Mouse (Mus musculus): ENCODE data around the gene Prkg2. TPM values are rescaled to one million over a fixed set of nuclear protein-coding genes. Genes with fewer than 3 reads are reported as not detected.

The Prkg2 gene
- polyA plus RNA-seq, 1 experiment from 2014 or later, result 1.8 TPM

GRCm38 (mm10) chr5:98966679-98967078 lies 70.5 kb downstream of the Prkg2 start:
- H3K9me3 ChIP-seq (replicated peaks), result no peaks in the 10 kb centered on the region
- no peaks in the 10 kb centered on the region for H3K27me3 ChIP-seq
- peaks cover 4% of the 10 kb centered on the region for H3K4me1 ChIP-seq
- H3K4me2 ChIP-seq, result no peak overlapping the region
- ATAC-seq (replicated peaks; ENCODE audit: low FRiP score), result no peak
- no peak overlapping the region for H3K27ac ChIP-seq
- H3K9ac ChIP-seq, result no peak overlapping the region
- H3K36me3 ChIP-seq, result no peaks in the 10 kb centered on the region
- WGBS, result 78% methylated on average over 9 of the region's 9 CpGs
- no peak overlapping the region for H3K4me3 ChIP-seq (replicated peaks)

- Histone ChIP-seq H3K27ac (no peak overlapping the region), H3K4me1 (peaks cover 4% of the 10 kb centered on the region), H3K4me2 (no peak overlapping the region), H3K27me3 (no peaks in the 10 kb centered on the region), H3K9me3 (replicated peaks) (no peaks in the 10 kb centered on the region), H3K9ac (no peak overlapping the region), H3K4me3 (replicated peaks) (no peak overlapping the region), H3K36me3 (no peaks in the 10 kb centered on the region)
- no peak for ATAC-seq (replicated peaks; ENCODE audit: low FRiP score)
- WGBS, result 70% methylated on average over 4 of the region's 4 CpGs
Measured at GRCm38 (mm10) chr5:98965139-98965538, 72.0 kb downstream of the Prkg2 start.

DNA sequence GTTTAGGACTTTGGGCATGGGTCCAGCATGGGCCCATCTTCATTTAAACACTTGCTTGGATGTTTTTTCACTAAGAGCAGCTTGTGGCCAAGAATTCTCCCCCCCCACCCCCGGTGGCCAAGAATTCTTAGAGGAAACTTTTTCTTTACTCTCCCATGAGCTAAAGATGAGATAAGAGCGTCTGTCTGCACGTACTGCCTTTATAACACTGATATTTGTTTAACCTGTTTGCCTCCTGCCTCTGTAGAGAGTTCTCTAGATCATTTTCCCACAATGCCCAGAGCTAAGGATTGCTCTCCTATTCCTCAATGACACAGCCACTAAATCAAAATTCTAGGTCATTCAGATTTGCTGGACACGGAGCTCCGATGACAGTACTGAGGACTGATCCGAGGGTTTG lies 72.8 kb downstream of the Prkg2 start:
- no peak overlapping the region for H3K27ac ChIP-seq
- no peak overlapping the region for H3K4me3 ChIP-seq (replicated peaks)
- ATAC-seq (replicated peaks; ENCODE audit: low FRiP score), result no peak
- no peaks in the 10 kb centered on the region for H3K36me3 ChIP-seq
- H3K4me2 ChIP-seq, result no peak overlapping the region
- no peak overlapping the region for H3K9ac ChIP-seq
- H3K27me3 ChIP-seq, result no peaks in the 10 kb centered on the region
- H3K9me3 ChIP-seq (replicated peaks), result no peaks in the 10 kb centered on the region
- 48% methylated on average over 6 of the region's 6 CpGs for WGBS
- peaks cover 4% of the 10 kb centered on the region for H3K4me1 ChIP-seq

- 20% methylated on average over 2 of the region's 2 CpGs for WGBS
- Histone ChIP-seq H3K27me3 (no peaks in the 10 kb centered on the region), H3K9ac (no peak overlapping the region), H3K36me3 (no peaks in the 10 kb centered on the region), H3K9me3 (replicated peaks) (no peaks in the 10 kb centered on the region), H3K4me3 (replicated peaks) (no peak overlapping the region), H3K27ac (no peak overlapping the region), H3K4me2 (no peak overlapping the region), H3K4me1 (peaks cover 4% of the 10 kb centered on the region)
- peak; percentile 56; the same call in 1 of the 2 replicates for ATAC-seq (replicated peaks; ENCODE audit: low FRiP score)
Measured at GRCm38 (mm10) chr5:98962472-98962871, 74.7 kb downstream of the Prkg2 start.

GRCm38 (mm10) chr5:98955576-98955975 lies 81.6 kb downstream of the Prkg2 start:
- Histone ChIP-seq H3K9me3 (replicated peaks) (no peaks in the 10 kb centered on the region), H3K36me3 (no peaks in the 10 kb centered on the region), H3K4me2 (no peak overlapping the region), H3K4me3 (replicated peaks) (no peak overlapping the region), H3K27ac (no peak overlapping the region), H3K27me3 (no peaks in the 10 kb centered on the region), H3K4me1 (no peaks in the 10 kb centered on the region), H3K9ac (no peak overlapping the region)
- WGBS, result 69% methylated on average over 3 of the region's 3 CpGs
- no peak for ATAC-seq (replicated peaks; ENCODE audit: low FRiP score)

GRCm38 (mm10) chr5:98953386-98953785 lies 83.8 kb downstream of the Prkg2 start:
- Histone ChIP-seq H3K4me3 (replicated peaks) (no peak overlapping the region), H3K9me3 (replicated peaks) (no peaks in the 10 kb centered on the region), H3K27ac (no peak overlapping the region), H3K36me3 (no peaks in the 10 kb centered on the region), H3K4me1 (no peaks in the 10 kb centered on the region), H3K9ac (no peak overlapping the region), H3K27me3 (no peaks in the 10 kb centered on the region), H3K4me2 (no peak overlapping the region)
- 59% methylated on average over 1 of the region's 1 CpGs for WGBS
- no peak for ATAC-seq (replicated peaks; ENCODE audit: low FRiP score)

GRCm38 (mm10) chr5:98951566-98951965 lies 85.6 kb downstream of the Prkg2 start:
- Histone ChIP-seq H3K36me3 (no peaks in the 10 kb centered on the region), H3K27ac (no peak overlapping the region), H3K9ac (no peak overlapping the region), H3K4me3 (replicated peaks) (no peak overlapping the region), H3K9me3 (replicated peaks) (no peaks in the 10 kb centered on the region), H3K4me2 (no peak overlapping the region), H3K27me3 (no peaks in the 10 kb centered on the region), H3K4me1 (0 out of 2 replicates have a peak, but pooled peaks cover 2% of the 10 kb centered on the region)
- ATAC-seq (replicated peaks; ENCODE audit: low FRiP score), result no peak
- 91% methylated on average over 4 of the region's 4 CpGs for WGBS

DNA sequence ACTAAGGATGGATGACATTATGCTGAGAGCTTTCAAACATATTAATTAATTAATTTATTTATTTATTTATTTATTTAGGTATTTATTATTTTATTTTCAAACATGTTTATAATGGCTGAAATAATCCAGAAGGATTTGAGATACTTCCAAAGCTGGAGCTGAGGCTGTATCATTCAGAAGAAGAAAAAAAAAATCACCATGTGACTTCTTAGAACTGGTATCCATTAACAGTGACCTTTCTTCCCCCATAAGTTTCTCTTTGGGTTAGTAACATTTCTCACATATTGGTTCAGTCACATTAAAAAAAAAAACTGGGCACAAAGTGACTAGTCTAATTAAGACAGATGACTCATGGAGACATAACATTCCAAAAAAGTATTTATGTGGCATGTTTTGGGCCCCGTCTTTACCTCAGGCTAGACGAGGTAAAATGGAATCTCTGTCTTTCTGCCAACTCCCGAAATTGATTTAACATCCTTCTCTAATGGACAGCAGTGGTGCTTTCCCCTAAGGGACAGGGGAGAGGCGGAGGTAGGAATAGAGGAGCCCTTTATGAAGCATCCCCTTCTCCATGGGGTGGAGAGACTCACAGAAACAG lies 86.6 kb downstream of the Prkg2 start:
- Histone ChIP-seq H3K9ac (no peak overlapping the region), H3K36me3 (no peaks in the 10 kb centered on the region), H3K27me3 (no peaks in the 10 kb centered on the region), H3K4me1 (0 out of 2 replicates have a peak, but pooled peaks cover 3% of the 10 kb centered on the region), H3K9me3 (replicated peaks) (no peaks in the 10 kb centered on the region), H3K4me2 (no peak overlapping the region), H3K27ac (no peak overlapping the region), H3K4me3 (replicated peaks) (no peak overlapping the region)
- WGBS, result 74% methylated on average over 4 of the region's 4 CpGs
- ATAC-seq (replicated peaks; ENCODE audit: low FRiP score), result no peak

- H3K9me3 ChIP-seq (replicated peaks), result no peaks in the 10 kb centered on the region
- 90% methylated on average over 10 of the region's 10 CpGs for WGBS
- ATAC-seq (replicated peaks; ENCODE audit: low FRiP score), result no peak
- 0 out of 2 replicates have a peak, but pooled peaks cover 3% of the 10 kb centered on the region for H3K4me1 ChIP-seq
- H3K9ac ChIP-seq, result no peak overlapping the region
- no peak overlapping the region for H3K4me3 ChIP-seq (replicated peaks)
- H3K27me3 ChIP-seq, result no peaks in the 10 kb centered on the region
- no peak overlapping the region for H3K4me2 ChIP-seq
- no peak overlapping the region for H3K27ac ChIP-seq
- no peaks in the 10 kb centered on the region for H3K36me3 ChIP-seq
Measured at GRCm38 (mm10) chr5:98949784-98950183, 87.4 kb downstream of the Prkg2 start.

- H3K9ac ChIP-seq, result no peak overlapping the region
- ATAC-seq (replicated peaks; ENCODE audit: low FRiP score), result no peak
- H3K27ac ChIP-seq, result no peak overlapping the region
- 0 out of 2 replicates have a peak, but pooled peaks cover 3% of the 10 kb centered on the region for H3K4me1 ChIP-seq
- no peaks in the 10 kb centered on the region for H3K36me3 ChIP-seq
- WGBS, result 95% methylated on average over 20 of the region's 20 CpGs
- no peaks in the 10 kb centered on the region for H3K9me3 ChIP-seq (replicated peaks)
- H3K4me2 ChIP-seq, result no peak overlapping the region
- no peaks in the 10 kb centered on the region for H3K27me3 ChIP-seq
- H3K4me3 ChIP-seq (replicated peaks), result no peak overlapping the region
Measured at GRCm38 (mm10) chr5:98946656-98947055, 90.5 kb downstream of the Prkg2 start.

DNA sequence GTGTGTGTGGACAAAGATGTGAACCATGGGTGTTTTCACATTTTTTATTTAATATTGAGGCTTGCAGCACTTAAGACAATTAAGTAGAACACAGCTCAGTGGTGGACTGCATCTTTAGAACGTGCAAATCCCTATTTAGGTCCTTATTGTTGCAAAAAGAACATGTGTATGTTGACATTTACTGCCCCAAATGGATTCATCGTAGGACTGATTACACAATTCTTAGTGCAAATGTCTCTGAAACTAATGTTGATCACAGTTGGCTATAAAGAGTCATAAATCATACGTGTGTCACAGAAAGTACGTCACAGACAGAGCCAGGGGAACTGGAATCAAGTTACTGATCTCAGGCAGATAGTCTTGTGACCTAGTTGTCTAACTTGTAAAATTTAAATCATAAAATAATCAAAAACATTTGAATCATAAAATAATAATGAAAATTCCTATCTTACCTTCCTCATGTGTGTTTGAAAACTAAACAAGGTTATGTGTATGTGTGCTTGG lies 91.0 kb downstream of the Prkg2 start:
- Histone ChIP-seq H3K36me3 (no peaks in the 10 kb centered on the region), H3K4me2 (no peak overlapping the region), H3K4me3 (replicated peaks) (no peak overlapping the region), H3K27me3 (no peaks in the 10 kb centered on the region), H3K9me3 (replicated peaks) (no peaks in the 10 kb centered on the region), H3K4me1 (0 out of 2 replicates have a peak, but pooled peaks cover 3% of the 10 kb centered on the region), H3K27ac (no peak overlapping the region), H3K9ac (no peak overlapping the region)
- ATAC-seq (replicated peaks; ENCODE audit: low FRiP score), result no peak
- WGBS, result 60% methylated on average over 4 of the region's 4 CpGs

DNA sequence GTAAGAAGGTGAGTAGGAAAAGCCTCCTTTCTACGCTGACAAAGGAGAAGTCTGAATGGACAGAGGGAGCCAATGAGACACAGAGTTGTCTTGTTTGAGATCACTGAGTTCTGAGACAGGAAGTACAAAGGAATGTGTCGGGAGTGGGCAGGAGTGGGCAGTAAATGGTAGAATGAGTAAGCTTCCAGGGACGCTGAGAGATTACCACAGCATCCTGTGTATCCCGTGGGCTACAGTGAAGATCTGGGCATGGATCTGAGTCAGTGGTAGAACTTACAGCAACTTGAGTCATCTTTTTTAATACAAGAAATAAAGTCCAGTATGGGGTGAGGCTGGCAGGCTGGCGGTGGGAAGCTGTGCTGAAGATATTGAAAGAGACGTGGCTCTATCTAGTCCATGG lies 93.4 kb downstream of the Prkg2 start:
- H3K4me2 ChIP-seq, result no peak overlapping the region
- no peak overlapping the region for H3K9ac ChIP-seq
- H3K9me3 ChIP-seq (replicated peaks), result no peaks in the 10 kb centered on the region
- no peak overlapping the region for H3K27ac ChIP-seq
- ATAC-seq (replicated peaks; ENCODE audit: low FRiP score), result no peak
- WGBS, result 63% methylated on average over 6 of the region's 6 CpGs
- no peaks in the 10 kb centered on the region for H3K27me3 ChIP-seq
- H3K4me1 ChIP-seq, result peaks cover 8% of the 10 kb centered on the region
- no peak overlapping the region for H3K4me3 ChIP-seq (replicated peaks)
- H3K36me3 ChIP-seq, result no peaks in the 10 kb centered on the region

DNA sequence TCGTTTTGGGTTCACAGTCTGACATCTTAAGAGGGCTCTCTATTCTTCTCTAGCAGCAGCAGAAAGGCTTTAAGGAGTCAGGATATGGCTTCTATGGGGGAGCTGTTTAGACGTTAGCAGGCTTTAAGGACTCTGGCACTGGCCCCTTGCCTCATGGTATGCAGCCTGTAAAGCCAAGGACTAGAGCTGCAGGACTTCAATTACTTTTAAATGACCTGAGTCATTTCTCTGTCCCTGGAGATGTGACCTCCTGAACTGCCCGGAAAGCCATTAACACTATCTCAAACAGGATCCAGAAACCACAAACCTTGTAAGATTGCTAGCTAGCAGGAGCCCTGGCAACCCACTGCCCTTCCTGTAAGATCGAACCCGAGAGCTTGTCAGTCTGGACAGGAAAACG lies 96.4 kb downstream of the Prkg2 start:
- WGBS, result 6% methylated on average over 6 of the region's 6 CpGs
- H3K4me1 ChIP-seq, result peaks cover 13% of the 10 kb centered on the region

More for the DNA sequence above, 96.4 kb downstream of the Prkg2 start:
- Histone ChIP-seq H3K36me3 (no peaks in the 10 kb centered on the region), H3K4me2 (no peak overlapping the region), H3K27ac (no peak overlapping the region), H3K9ac (no peak overlapping the region), H3K27me3 (no peaks in the 10 kb centered on the region), H3K9me3 (replicated peaks) (no peaks in the 10 kb centered on the region), H3K4me3 (replicated peaks) (no peak overlapping the region)
- ATAC-seq (replicated peaks; ENCODE audit: low FRiP score), result no peak
